Mouse (Mus musculus) limb, embryonic 10.5 days (tissue): ENCODE data around the gene Ush2a. TPM values are rescaled to one million over a fixed set of nuclear protein-coding genes. Genes with fewer than 3 reads are reported as not detected.

Experiments
- DNase-seq: peaks from one replicate; pipeline ENCODE4 v3.0.0-alpha.2; 2017; ENCODE audit warnings: low spot score
- H3K27ac ChIP-seq: fragments of 300-500 bp; sonication (generic); 2 replicates; pipeline ENCODE4 v1.5.1; 2016; ENCODE audit warnings: mild to moderate bottlenecking
- H3K27me3 ChIP-seq: fragments of 300-500 bp; sonication (generic); 2 replicates; pipeline ENCODE4 v1.6.1; 2016; ENCODE audit warnings: low read depth, mild to moderate bottlenecking; ENCODE audit not compliant: poor library complexity, severe bottlenecking
- H3K36me3 ChIP-seq: fragments of 300-500 bp; sonication (generic); 2 replicates; pipeline ENCODE4 v1.6.1; 2016; ENCODE audit warnings: mild to moderate bottlenecking, moderate library complexity
- H3K4me1 ChIP-seq: fragments of 300-500 bp; sonication (generic); 2 replicates; pipeline ENCODE4 v1.6.1; 2016
- H3K4me3 ChIP-seq: fragments of 300-500 bp; sonication (generic); 2 replicates; pipeline ENCODE4 v1.5.1; 2016; ENCODE audit warnings: mild to moderate bottlenecking, moderate library complexity
- H3K9me3 ChIP-seq: fragments of 300-500 bp; sonication (generic); replicated peaks from 2 replicates; pipeline ENCODE4 v1.6.1; 2016; ENCODE audit warnings: mild to moderate bottlenecking
- WGBS: fragments of 180-500 bp; shearing (Covaris S2); methylation state at CpG from one replicate; pipeline ENCODE4 v1.1.7; 2016; 5-methylcytosine and 5-hydroxymethylcytosine counted together
- polyA plus RNA-seq: library from polyadenylated mRNA; unstranded; fragments of >200 nt; fragmentation: Nextera tagmentation; extraction: Ambion mirVana; gene quantifications from 2 replicates; pipeline ENCODE4 v1.2.1, GENCODE M21; 2016

The Ush2a gene
- 0.03 and 0.10 TPM in 2 replicates for polyA plus RNA-seq

DNA sequence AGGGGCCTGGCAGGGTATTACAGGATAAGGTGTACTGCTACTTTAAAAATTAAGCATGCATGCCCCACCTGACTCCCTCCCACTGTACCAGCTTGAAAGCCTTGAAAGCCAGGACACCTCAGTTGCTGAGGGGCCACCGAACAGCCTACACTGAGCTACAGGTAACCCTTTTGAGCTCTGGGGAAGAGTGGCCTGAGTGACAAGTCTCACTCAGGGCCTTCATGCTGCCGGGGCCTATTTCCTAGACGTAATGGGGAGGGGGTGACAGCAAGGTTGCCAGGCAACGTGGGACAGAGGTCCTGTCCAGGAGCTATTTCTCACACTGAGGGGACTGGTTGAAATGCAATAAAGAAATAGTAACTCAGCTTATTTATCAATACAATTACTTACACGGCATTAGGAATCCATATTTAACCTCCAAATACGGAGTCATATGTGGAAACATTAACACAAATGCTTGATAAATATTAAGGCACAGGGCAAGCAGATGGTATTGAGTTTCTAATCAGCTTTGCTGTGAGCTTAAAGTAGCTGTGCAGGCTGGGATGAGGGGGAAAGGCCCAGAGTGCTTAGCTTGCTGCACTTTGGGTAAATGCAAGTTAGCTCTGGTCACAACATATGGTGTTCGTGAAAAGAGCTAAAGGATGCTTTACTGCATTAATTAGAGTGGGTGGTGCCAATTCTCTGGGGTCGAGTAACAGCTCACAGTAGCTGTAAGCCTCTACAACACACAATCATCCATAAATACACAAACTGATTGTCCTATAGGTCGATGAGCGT is at the start of gene Ush2a:
Gene Ush2a, plus strand, starts transcription at position 121 of the 780 bp plus-strand sequence.
- H3K4me1 ChIP-seq: peaks cover 16% of the 10 kb centered on the region
- no peak within 1 kb of the TSS for H3K4me3 ChIP-seq
- H3K9me3 ChIP-seq: no peaks in the 10 kb centered on the region
- 62% methylated on average over 10 of the region's 10 CpGs for WGBS
- no peak within 1 kb of the TSS for H3K27ac ChIP-seq
- H3K36me3 ChIP-seq: no peaks in the 10 kb centered on the region
- H3K27me3 ChIP-seq: no peaks in the 10 kb centered on the region
- no peak for DNase-seq

DNA sequence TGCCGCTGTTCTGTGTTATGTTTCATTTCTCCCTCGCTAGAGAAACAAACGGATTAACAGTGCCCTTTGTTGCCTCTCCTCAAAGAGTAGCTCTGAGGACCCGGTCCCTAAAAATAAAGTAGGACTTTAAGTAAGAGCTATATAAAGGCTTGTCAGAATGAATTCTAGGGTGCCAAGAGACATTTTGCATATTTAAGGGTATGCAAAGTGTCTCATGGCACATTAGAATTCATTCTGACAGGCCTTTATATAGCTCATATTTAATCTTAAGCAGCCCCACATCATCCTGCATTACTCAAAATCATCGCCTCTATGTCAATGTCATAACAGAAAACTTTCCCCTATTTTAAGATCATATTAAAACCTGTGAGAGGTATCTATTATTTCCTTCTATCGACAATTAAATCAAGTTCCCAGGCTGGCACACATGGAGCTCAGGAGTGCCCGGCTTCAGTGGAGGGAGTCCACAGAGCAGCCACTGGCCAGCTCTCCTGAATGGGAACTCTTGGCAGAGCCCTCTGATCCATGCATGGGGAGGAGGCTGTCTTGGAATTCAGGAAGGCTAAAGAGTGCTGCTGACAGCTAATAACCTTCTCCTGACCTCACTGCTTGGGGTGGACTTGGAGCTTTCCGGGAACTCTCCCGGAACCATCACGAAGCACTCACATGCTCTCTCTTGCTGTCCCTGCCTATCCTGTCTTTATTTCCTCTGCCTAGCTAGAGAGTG is 46.8 kb upstream of the Ush2a start:
- no peak for DNase-seq
- Histone ChIP-seq H3K4me1 (peaks cover 4% of the 10 kb centered on the region), H3K4me3 (no peak overlapping the region), H3K27me3 (no peaks in the 10 kb centered on the region), H3K27ac (no peak overlapping the region), H3K36me3 (no peaks in the 10 kb centered on the region), H3K9me3 (no peaks in the 10 kb centered on the region)
- WGBS: 63% methylated on average over 10 of the region's 10 CpGs

GRCm38 (mm10) chr1:188221226-188221792 is 40.5 kb upstream of the Ush2a start:
- H3K27me3 ChIP-seq: no peaks in the 10 kb centered on the region
- no peaks in the 10 kb centered on the region for H3K36me3 ChIP-seq
- H3K9me3 ChIP-seq: no peaks in the 10 kb centered on the region
- 90% methylated on average over 4 of the region's 4 CpGs for WGBS
- no peak for DNase-seq
- no peaks in the 10 kb centered on the region for H3K4me1 ChIP-seq
- no peak overlapping the region for H3K27ac ChIP-seq
- no peak overlapping the region for H3K4me3 ChIP-seq

DNA sequence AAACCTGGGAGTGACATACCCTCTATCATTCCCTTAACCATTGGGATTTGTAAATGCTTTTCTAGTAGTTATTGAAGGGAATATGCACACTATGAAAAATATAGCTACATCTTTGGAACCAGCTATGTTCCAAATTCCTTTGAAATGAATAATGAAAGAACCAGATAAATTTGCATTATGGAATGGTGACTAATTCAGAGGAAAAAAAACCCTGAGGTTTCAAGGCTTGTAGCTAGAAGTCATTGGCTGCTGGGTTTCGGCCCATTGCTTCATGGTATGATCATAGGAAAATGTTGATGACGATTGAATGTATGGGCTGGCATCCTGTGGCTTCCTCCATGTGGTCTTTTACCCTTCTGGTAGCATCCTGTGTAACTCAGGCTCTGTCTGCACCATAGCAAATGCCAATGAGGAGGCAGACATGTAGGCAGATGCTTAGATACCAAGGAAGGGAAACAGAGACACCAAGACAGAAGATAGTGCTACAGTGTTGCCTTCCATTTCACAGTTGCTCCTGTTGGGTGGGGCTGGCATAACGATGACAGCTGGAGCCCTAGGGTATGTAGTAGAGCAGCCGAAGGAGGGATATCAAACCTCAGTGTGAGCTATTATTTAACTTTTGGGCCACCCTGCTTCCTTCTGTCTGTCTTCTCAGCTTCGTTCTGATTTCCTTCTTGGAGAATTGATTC is 28.6 kb upstream of the Ush2a start:
- WGBS: 86% methylated on average over 5 of the region's 5 CpGs
- H3K27me3 ChIP-seq: no peaks in the 10 kb centered on the region
- no peaks in the 10 kb centered on the region for H3K4me1 ChIP-seq
- DNase-seq: no peak
- no peak overlapping the region for H3K27ac ChIP-seq
- H3K9me3 ChIP-seq: no peaks in the 10 kb centered on the region
- H3K4me3 ChIP-seq: no peak overlapping the region
- no peaks in the 10 kb centered on the region for H3K36me3 ChIP-seq

GRCm38 (mm10) chr1:188238636-188239035 is 23.2 kb upstream of the Ush2a start:
- Histone ChIP-seq H3K4me3 (no peak overlapping the region), H3K27me3 (no peaks in the 10 kb centered on the region), H3K27ac (no peak overlapping the region), H3K36me3 (no peaks in the 10 kb centered on the region), H3K9me3 (no peaks in the 10 kb centered on the region), H3K4me1 (peaks cover 5% of the 10 kb centered on the region)
- DNase-seq: no peak

DNA sequence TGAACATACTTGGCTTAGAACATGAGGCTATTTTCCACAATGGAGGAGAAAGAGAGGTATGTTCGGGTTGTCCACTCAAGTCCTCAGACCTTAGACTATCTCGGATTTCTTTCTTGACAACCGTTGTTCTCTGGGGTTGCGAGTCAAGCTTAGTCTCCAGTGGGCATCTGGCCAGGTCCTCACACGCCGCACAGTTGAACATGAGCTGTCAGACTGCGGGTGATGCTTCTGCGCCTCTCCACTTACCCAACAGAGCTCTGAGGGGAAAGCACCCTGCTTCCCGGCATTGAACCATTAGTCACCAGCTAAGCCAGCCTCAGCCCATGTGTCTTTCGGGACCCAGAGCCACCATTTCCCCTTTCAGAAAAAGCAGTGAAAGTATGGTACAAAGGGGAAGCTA is 20.1 kb upstream of the Ush2a start:
- Histone ChIP-seq H3K4me3 (no peak overlapping the region), H3K4me1 (peaks cover 11% of the 10 kb centered on the region), H3K27ac (no peak overlapping the region), H3K27me3 (no peaks in the 10 kb centered on the region), H3K9me3 (no peaks in the 10 kb centered on the region), H3K36me3 (no peaks in the 10 kb centered on the region)
- no peak for DNase-seq
- WGBS: 94% methylated on average over 10 of the region's 10 CpGs

DNA sequence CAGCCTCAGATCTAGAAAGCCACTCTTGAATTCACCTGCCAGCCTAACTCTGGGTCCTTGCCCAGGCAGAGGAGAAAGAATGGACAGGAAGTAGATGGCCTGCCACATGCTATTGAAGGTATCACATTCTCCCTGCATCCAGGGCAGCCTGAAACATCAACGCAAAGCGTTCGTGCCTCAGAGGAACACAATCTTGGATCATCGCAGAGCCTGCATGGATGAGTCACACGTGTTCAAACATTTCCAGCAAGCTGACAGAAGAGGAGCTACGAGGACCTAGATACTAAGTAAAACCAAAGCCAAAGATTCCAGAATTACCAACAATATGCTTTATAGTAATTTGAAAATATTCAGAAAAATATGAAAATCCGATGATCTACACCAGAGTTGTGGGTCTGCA is 4.3 kb upstream of the Ush2a start:
- DNase-seq: no peak
- H3K9me3 ChIP-seq: no peaks in the 10 kb centered on the region
- H3K27ac ChIP-seq: no peak overlapping the region
- peaks cover 16% of the 10 kb centered on the region for H3K4me1 ChIP-seq
- H3K36me3 ChIP-seq: no peaks in the 10 kb centered on the region
- no peak overlapping the region for H3K4me3 ChIP-seq
- H3K27me3 ChIP-seq: no peaks in the 10 kb centered on the region
- WGBS: 92% methylated on average over 7 of the region's 7 CpGs

GRCm38 (mm10) chr1:188260259-188261107 is 1.3 kb upstream of the Ush2a start:
- no peak overlapping the region for H3K4me3 ChIP-seq
- WGBS: 79% methylated on average over 6 of the region's 6 CpGs
- H3K27ac ChIP-seq: no peak overlapping the region
- peaks cover 16% of the 10 kb centered on the region for H3K4me1 ChIP-seq
- no peaks in the 10 kb centered on the region for H3K36me3 ChIP-seq
- DNase-seq: no peak
- no peaks in the 10 kb centered on the region for H3K9me3 ChIP-seq
- H3K27me3 ChIP-seq: no peaks in the 10 kb centered on the region

DNA sequence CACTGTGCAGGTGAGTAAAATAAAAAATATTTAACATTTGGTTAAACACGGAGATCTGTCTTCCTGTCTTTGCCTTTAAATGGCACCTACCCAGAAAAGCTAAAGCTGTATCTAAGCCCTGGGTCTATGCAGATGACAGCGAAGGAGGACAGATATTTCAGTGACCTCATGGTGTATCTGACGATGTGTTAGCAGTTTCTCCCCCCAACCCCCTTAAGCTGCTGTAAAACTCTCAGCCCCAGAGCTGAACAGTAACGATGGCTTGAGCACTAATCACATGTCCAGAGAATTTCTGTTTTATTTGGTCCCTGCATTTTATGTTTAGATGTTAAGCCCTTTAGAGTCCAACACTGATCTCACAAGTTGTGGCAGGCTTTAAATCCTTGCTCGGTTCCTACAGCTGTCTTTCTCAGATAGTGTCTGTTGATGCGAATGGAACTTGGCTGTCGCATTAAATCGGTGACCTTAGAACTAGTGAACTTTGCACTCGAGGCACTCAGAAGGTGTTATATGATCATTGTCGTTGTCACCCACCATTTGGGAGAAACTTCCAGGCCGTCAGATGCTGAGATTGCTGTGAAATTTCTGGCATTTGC is 5.4 kb downstream of the Ush2a start:
- Histone ChIP-seq H3K36me3 (no peaks in the 10 kb centered on the region), H3K9me3 (no peaks in the 10 kb centered on the region), H3K4me3 (no peak overlapping the region), H3K27ac (no peak overlapping the region), H3K27me3 (no peaks in the 10 kb centered on the region), H3K4me1 (peaks cover 15% of the 10 kb centered on the region)
- WGBS: 41% methylated on average over 11 of the region's 11 CpGs
- DNase-seq: no peak

- Histone ChIP-seq H3K9me3 (no peaks in the 10 kb centered on the region), H3K4me3 (no peak overlapping the region), H3K27ac (no peak overlapping the region), H3K36me3 (no peaks in the 10 kb centered on the region), H3K4me1 (peaks cover 12% of the 10 kb centered on the region), H3K27me3 (no peaks in the 10 kb centered on the region)
- DNase-seq: no peak
- WGBS: 65% methylated on average over 6 of the region's 6 CpGs
Observed at GRCm38 (mm10) chr1:188269071-188269470, 7.2 kb downstream of the Ush2a start.

DNA sequence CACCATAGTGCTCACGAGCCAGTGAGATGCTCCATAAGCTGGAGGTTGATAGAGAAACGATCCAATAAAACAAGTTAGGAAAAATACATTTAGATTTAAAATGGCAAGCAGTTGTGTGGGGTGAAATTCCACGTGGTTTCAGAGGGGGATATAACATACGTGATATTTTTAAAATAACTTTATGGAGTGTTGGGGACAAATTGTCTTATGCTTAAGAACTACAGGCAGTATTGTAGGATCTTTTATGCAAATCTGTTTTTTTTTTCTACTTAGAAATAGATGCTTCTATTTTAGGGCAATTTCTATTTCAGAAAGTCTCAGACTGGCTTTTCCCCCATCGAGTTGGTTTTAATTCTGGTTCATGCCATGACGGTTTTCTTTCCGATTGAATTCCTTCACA is 51.5 kb downstream of the Ush2a start:
- H3K4me1 ChIP-seq: no peaks in the 10 kb centered on the region
- H3K4me3 ChIP-seq: no peak overlapping the region
- H3K27me3 ChIP-seq: no peaks in the 10 kb centered on the region
- H3K27ac ChIP-seq: no peak overlapping the region
- WGBS: 93% methylated on average over 7 of the region's 7 CpGs
- DNase-seq: no peak
- no peaks in the 10 kb centered on the region for H3K9me3 ChIP-seq
- H3K36me3 ChIP-seq: no peaks in the 10 kb centered on the region

DNA sequence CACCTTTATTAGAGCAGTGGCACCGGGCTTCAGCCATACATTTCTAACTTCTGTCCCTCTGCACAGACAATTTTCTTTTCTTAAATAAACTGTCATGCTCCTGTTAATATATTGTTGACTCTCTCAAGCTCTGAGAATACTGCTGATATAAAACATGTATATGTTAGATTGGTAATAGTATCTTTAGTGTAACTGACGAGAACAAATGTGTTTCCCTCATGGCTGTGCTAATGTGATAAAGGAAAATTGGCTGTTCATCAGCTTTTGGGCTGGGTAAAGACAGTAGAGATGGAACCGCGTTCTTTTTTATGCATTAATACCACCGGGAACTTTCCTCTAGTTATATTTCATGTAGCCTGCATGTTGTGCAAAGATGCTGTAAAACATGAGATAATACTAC is 54.8 kb downstream of the Ush2a start:
- no peaks in the 10 kb centered on the region for H3K4me1 ChIP-seq
- no peak overlapping the region for H3K4me3 ChIP-seq
- no peaks in the 10 kb centered on the region for H3K27me3 ChIP-seq
- DNase-seq: no peak
- WGBS: 88% methylated on average over 5 of the region's 5 CpGs
- H3K9me3 ChIP-seq: no peaks in the 10 kb centered on the region
- no peaks in the 10 kb centered on the region for H3K36me3 ChIP-seq
- H3K27ac ChIP-seq: no peak overlapping the region
